Mouse (Mus musculus) embryonic facial prominence, embryonic 14.5 days (tissue): ENCODE measurements around the gene Gmpr2. TPM values are rescaled to one million over a fixed set of nuclear protein-coding genes. Genes with fewer than 3 reads are reported as not detected.

Source experiments
- ATAC-seq: fragments of 200-750 bp; cut with Nextera tagmentation; 2 replicates; pipeline ENCODE4 v1.8.0; 2017; ENCODE audit warnings: low read depth, moderate number of reproducible peaks, moderate TSS enrichment
- DNase-seq: peaks from one replicate; pipeline ENCODE4 v3.0.0-alpha.2; 2015; ENCODE audit warnings: low spot score
- H3K27ac ChIP-seq: fragments of 300-500 bp; sonication (generic); replicated peaks from 2 replicates; pipeline ENCODE4 v1.5.1; 2014; ENCODE audit warnings: low read depth, mild to moderate bottlenecking, low read length, moderate library complexity
- H3K27me3 ChIP-seq: fragments of 300-500 bp; sonication (generic); replicated peaks from 2 replicates; pipeline ENCODE4 v1.6.1; 2014; ENCODE audit warnings: low read length; ENCODE audit not compliant: control insufficient read depth, insufficient read depth
- H3K36me3 ChIP-seq: fragments of 300-500 bp; sonication (generic); 2 replicates; pipeline ENCODE4 v1.6.1; 2014; ENCODE audit warnings: low read length, mixed read lengths; ENCODE audit not compliant: control insufficient read depth, insufficient read depth
- H3K4me1 ChIP-seq: fragments of 300-500 bp; sonication (generic); 2 replicates; pipeline ENCODE4 v1.6.1; 2014; ENCODE audit warnings: antibody characterized with exemption, low read length; ENCODE audit not compliant: control insufficient read depth, insufficient read depth
- H3K4me2 ChIP-seq: fragments of 300-500 bp; sonication (generic); 2 replicates; pipeline ENCODE4 v1.6.1; 2014; ENCODE audit warnings: low read depth, mild to moderate bottlenecking, low read length, moderate library complexity, mixed read lengths
- H3K4me3 ChIP-seq: fragments of 300-500 bp; sonication (generic); 2 replicates; pipeline ENCODE4 v1.5.1; 2014; ENCODE audit warnings: low read depth, mild to moderate bottlenecking, low read length
- H3K9ac ChIP-seq: fragments of 300-500 bp; sonication (generic); 2 replicates; pipeline ENCODE4 v1.6.1; 2014; ENCODE audit warnings: low read depth, mild to moderate bottlenecking, low read length, moderate library complexity, mixed read lengths
- H3K9me3 ChIP-seq: fragments of 300-500 bp; sonication (generic); 2 replicates; pipeline ENCODE4 v1.6.1; 2016; ENCODE audit warnings: low read length; ENCODE audit not compliant: control insufficient read depth
- WGBS: fragments of 180-500 bp; shearing (Covaris S2); extraction: QIAGEN DNeasy Blood & Tissue Kit; methylation state at CpG from one replicate; pipeline ENCODE4 v1.1.7; 2014; 5-methylcytosine and 5-hydroxymethylcytosine counted together
- polyA plus RNA-seq: library from polyadenylated mRNA; unstranded; fragments of >200 nt; fragmentation: Nextera tagmentation; extraction: Ambion mirVana; gene quantifications from 2 replicates; pipeline ENCODE4 v1.2.1, GENCODE M21; 2014

Gmpr2 gene
- polyA plus RNA-seq, 1 experiment from 2014 or later: 49.6 TPM

- peak overlapping the region; percentile 96 for H3K27ac ChIP-seq
- H3K4me1 ChIP-seq: peaks cover 19% of the 10 kb centered on the region
- no peak for DNase-seq
- ATAC-seq: peak; percentile 14; the same call in 1 of the 2 replicates
- 27% methylated on average over 6 of the region's 8 CpGs for WGBS
- no peaks in the 10 kb centered on the region for H3K9me3 ChIP-seq
- H3K4me2 ChIP-seq: peak overlapping the region; percentile 85
- peak overlapping the region; percentile 97 for H3K4me3 ChIP-seq
- peaks cover 52% of the 10 kb centered on the region for H3K36me3 ChIP-seq
- peak overlapping the region; percentile 95 for H3K9ac ChIP-seq
- H3K27me3 ChIP-seq: no peaks in the 10 kb centered on the region
These were observed 29.1 kb upstream of the Gmpr2 start for GRCm38 (mm10) chr14:55642679-55643059.

GRCm38 (mm10) chr14:55643060-55643907, 28.5 kb upstream of the Gmpr2 start, which contains the start of gene Tm9sf1:
Tm9sf1 (minus strand) TSS chr14:55643806.
- Histone ChIP-seq H3K9me3 (no peaks in the 10 kb centered on the region), H3K27me3 (no peaks in the 10 kb centered on the region), H3K36me3 (peaks cover 46% of the 10 kb centered on the region), H3K4me3 (peak within 1 kb of the TSS; percentile 97), H3K4me1 (peaks cover 19% of the 10 kb centered on the region), H3K4me2 (peak within 1 kb of the TSS; percentile 85), H3K9ac (peak within 1 kb of the TSS; percentile 95), H3K27ac (peak within 1 kb of the TSS; percentile 96)
- under 1% methylated on average over 63 of the region's 89 CpGs for WGBS
- peak; percentile 92 for ATAC-seq
- peak; percentile 92 for DNase-seq

GRCm38 (mm10) chr14:55644261-55644888, 27.4 kb upstream of the Gmpr2 start:
- no peak for ATAC-seq
- 19% methylated on average over 17 of the region's 17 CpGs for whole genome bisulfite sequencing
- H3K27ac ChIP-seq: peak overlapping the region; percentile 96
- H3K4me3 ChIP-seq: peak overlapping the region; percentile 97
- peaks cover 19% of the 10 kb centered on the region for H3K4me1 ChIP-seq
- no peaks in the 10 kb centered on the region for H3K27me3 ChIP-seq
- DNase-seq: peak; percentile 10
- H3K9ac ChIP-seq: peak overlapping the region; percentile 95
- peak overlapping the region; percentile 85 for H3K4me2 ChIP-seq
- peaks cover 35% of the 10 kb centered on the region for H3K36me3 ChIP-seq
- H3K9me3 ChIP-seq: no peaks in the 10 kb centered on the region

- Histone ChIP-seq H3K36me3 (peaks cover 10% of the 10 kb centered on the region; the same call in 1 of the 2 replicates), H3K27ac (no peak within 1 kb of the TSS), H3K27me3 (no peaks in the 10 kb centered on the region), H3K9me3 (no peaks in the 10 kb centered on the region), H3K4me1 (peaks cover 6% of the 10 kb centered on the region), H3K4me3 (no peak within 1 kb of the TSS), H3K4me2 (no peak within 1 kb of the TSS), H3K9ac (no peak within 1 kb of the TSS)
- 91% methylated on average over 2 of the region's 2 CpGs for WGBS
- DNase-seq (no peak), ATAC-seq (no peak)
These were observed 21.9 kb upstream of the Gmpr2 start, which contains the start of gene Tssk4 for GRCm38 (mm10) chr14:55649884-55650283. Tssk4 (plus strand) TSS chr14:55650184.

- H3K4me3 ChIP-seq: no peak overlapping the region
- ATAC-seq (no peak), DNase-seq (no peak)
- WGBS: 90% methylated on average over 7 of the region's 7 CpGs
- no peak overlapping the region for H3K9ac ChIP-seq
- H3K27ac ChIP-seq: no peak overlapping the region
- H3K36me3 ChIP-seq: peaks cover 2% of the 10 kb centered on the region; the same call in 1 of the 2 replicates
- H3K4me1 ChIP-seq: no peaks in the 10 kb centered on the region
- no peak overlapping the region for H3K4me2 ChIP-seq
- H3K27me3 ChIP-seq: no peaks in the 10 kb centered on the region
- H3K9me3 ChIP-seq: no peaks in the 10 kb centered on the region
These were observed 20.2 kb upstream of the Gmpr2 start for GRCm38 (mm10) chr14:55651528-55651927.

GRCm38 (mm10) chr14:55656935-55657334, 14.8 kb upstream of the Gmpr2 start:
- 85% methylated on average over 3 of the region's 3 CpGs for WGBS
- no peak overlapping the region for H3K4me3 ChIP-seq
- ATAC-seq (no peak), DNase-seq (no peak)
- peaks cover 13% of the 10 kb centered on the region; the same call in 1 of the 2 replicates for H3K4me1 ChIP-seq
- H3K4me2 ChIP-seq: no peak overlapping the region
- no peaks in the 10 kb centered on the region for H3K27me3 ChIP-seq
- H3K27ac ChIP-seq: no peak overlapping the region
- no peaks in the 10 kb centered on the region for H3K9me3 ChIP-seq
- no peak overlapping the region for H3K9ac ChIP-seq
- H3K36me3 ChIP-seq: peaks cover 17% of the 10 kb centered on the region

GRCm38 (mm10) chr14:55658011-55658410, 13.7 kb upstream of the Gmpr2 start:
- DNase-seq (no peak), ATAC-seq (no peak)
- no peak overlapping the region for H3K9ac ChIP-seq
- H3K4me2 ChIP-seq: no peak overlapping the region
- peaks cover 27% of the 10 kb centered on the region for H3K36me3 ChIP-seq
- H3K27ac ChIP-seq: no peak overlapping the region
- H3K4me1 ChIP-seq: peaks cover 13% of the 10 kb centered on the region; the same call in 1 of the 2 replicates
- no peak overlapping the region for H3K4me3 ChIP-seq
- no peaks in the 10 kb centered on the region for H3K9me3 ChIP-seq
- H3K27me3 ChIP-seq: no peaks in the 10 kb centered on the region
- 94% methylated on average over 5 of the region's 5 CpGs for WGBS

- H3K9ac ChIP-seq: peak within 1 kb of the TSS; percentile 82
- no peaks in the 10 kb centered on the region for H3K27me3 ChIP-seq
- H3K36me3 ChIP-seq: peaks cover 37% of the 10 kb centered on the region
- no peaks in the 10 kb centered on the region for H3K9me3 ChIP-seq
- WGBS: under 1% methylated on average over 37 of the region's 39 CpGs
- H3K4me3 ChIP-seq: peak within 1 kb of the TSS; percentile 78
- H3K4me1 ChIP-seq: peaks cover 13% of the 10 kb centered on the region; the same call in 1 of the 2 replicates
- peak within 1 kb of the TSS; percentile 65 for H3K4me2 ChIP-seq
- peak; percentile 95 for DNase-seq
- ATAC-seq: peak; percentile 97
- H3K27ac ChIP-seq: peak within 1 kb of the TSS; percentile 84
These were observed 11.7 kb upstream of the Gmpr2 start, which contains the start of gene Mdp1 for GRCm38 (mm10) chr14:55659960-55660573. Mdp1 (minus strand) TSS chr14:55660508.
